In the genomic region with DNA sequence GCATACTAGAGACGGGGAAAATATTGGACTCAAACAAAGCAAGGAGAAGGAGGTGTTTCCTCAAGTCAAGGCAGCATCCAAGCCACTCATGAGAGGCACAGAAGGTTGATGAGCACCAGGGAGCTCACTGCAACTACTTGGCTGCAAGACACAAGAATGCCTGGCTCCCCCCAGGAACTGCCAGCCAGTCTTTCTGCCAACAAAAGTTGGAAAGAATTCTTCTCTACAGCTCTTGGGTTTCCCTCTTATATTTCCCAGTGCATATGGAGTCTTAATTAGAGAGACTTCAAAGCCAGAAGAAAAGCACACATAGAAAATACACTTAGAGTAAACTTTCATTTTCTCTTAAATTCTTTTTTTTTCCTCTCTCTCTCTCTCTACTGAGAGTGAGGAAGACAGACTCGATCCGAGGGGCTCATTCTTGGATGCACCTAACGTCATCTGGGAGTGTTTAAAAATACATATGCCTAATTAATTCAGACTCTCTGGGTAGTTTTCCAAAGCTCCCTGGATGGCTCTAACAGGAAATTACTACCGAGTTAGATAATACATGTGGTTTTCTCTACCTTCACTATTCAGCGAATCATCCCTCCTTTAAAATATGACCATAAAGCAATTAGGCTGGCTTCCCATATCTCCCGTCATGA, we compare ENCODE assay signal across 16 mouse cellular contexts.
A peak's percentile ranks its signal among the peaks of the same experiment; 100 is the strongest.
DNase-seq lines count a peak whose midpoint lies in the region; ATAC-seq lines count a peak whose summit lies in the region.
"Had no signal": no experiment of that assay in that cellular context is flagged by ENCODE, and none has a peak within 500 bp of the region (broad histone marks: within the 10 kb centered on the region; RNA-seq: fewer than 3 reads in every experiment).

No protein-coding gene starts in this region.

- no peaks in the 10 kb centered on the region for H3K27me3 ChIP-seq in liver, embryonic 12.5 days (replicated peaks)
- H3K27me3 ChIP-seq: CH12.LX; embryonic facial prominence, embryonic 12.5 days; hindbrain, embryonic 15.5 days; liver, embryonic 13.5 days had no signal

- H3K9ac ChIP-seq in liver, embryonic 12.5 days = no peak overlapping the region
- H3K9ac ChIP-seq: embryonic facial prominence, embryonic 12.5 days; hindbrain, embryonic 15.5 days; liver, embryonic 13.5 days had no signal

- H3K27ac ChIP-seq in liver, embryonic 12.5 days = no peak overlapping the region
- H3K27ac ChIP-seq: embryonic facial prominence, embryonic 12.5 days; hindbrain, embryonic 15.5 days; liver, embryonic 13.5 days had no signal

- WGBS in liver, embryonic 12.5 days (ENCODE audit: insufficient replicate concordance) = 48% methylated on average over 7 of the region's 7 CpGs

- ATAC-seq in liver, embryonic 12.5 days = no peak

- DNase-seq in cerebellum, postnatal 10 days = peak; percentile 46 to 70
- DNase-seq in cerebellum, postnatal 36 days = no peak
- peak; percentile 7 to 22 for DNase-seq in layer of hippocampus, adult 18-20 months (ENCODE audit: low spot score in 2 of 2)
- DNase-seq in layer of hippocampus, adult 9-10 months (ENCODE audit: low spot score) = no peak
- peak; percentile 28 to 52 for DNase-seq in frontal cortex, adult 2 months (ENCODE audit: extremely low spot score in 1 of 2, low spot score in 1 of 2)
- peak; percentile 64 to 74 for DNase-seq in right cerebral cortex, postnatal 10 days (ENCODE audit: low spot score in 2 of 2)
- no peak for DNase-seq in heart, postnatal 4 days
- DNase-seq: cerebellum, adult 9-10 months; heart, adult 18-20 months; liver, embryonic 13.5 days; lung, postnatal 10 days had no signal

- H3K9me3 ChIP-seq in liver, embryonic 12.5 days (replicated peaks) = no peaks in the 10 kb centered on the region
- H3K9me3 ChIP-seq: embryonic facial prominence, embryonic 12.5 days; hindbrain, embryonic 15.5 days; liver, embryonic 13.5 days had no signal

- no peaks in the 10 kb centered on the region for H3K36me3 ChIP-seq in liver, embryonic 12.5 days
- H3K36me3 ChIP-seq: embryonic facial prominence, embryonic 12.5 days; hindbrain, embryonic 15.5 days; liver, embryonic 13.5 days had no signal

- H3K4me3 ChIP-seq in liver, embryonic 12.5 days = no peak overlapping the region
- H3K4me3 ChIP-seq: embryonic facial prominence, embryonic 12.5 days; hindbrain, embryonic 15.5 days; liver, embryonic 13.5 days; myocyte had no signal

- no peak overlapping the region for H3K4me2 ChIP-seq in liver, embryonic 12.5 days
- H3K4me2 ChIP-seq: embryonic facial prominence, embryonic 12.5 days; hindbrain, embryonic 15.5 days; liver, embryonic 13.5 days had no signal

- H3K4me1 ChIP-seq in liver, embryonic 12.5 days = no peaks in the 10 kb centered on the region
- H3K4me1 ChIP-seq: embryonic facial prominence, embryonic 12.5 days; liver, embryonic 13.5 days had no signal

Comparison
In these comparisons a context has a peak if more than half of its experiments do, and no peak if none do; other contexts are left out.
1. DNase-seq: peak in cerebellum, postnatal 10 days (2 of 2), layer of hippocampus, adult 18-20 months (2 of 2), frontal cortex, adult 2 months (2 of 2) and right cerebral cortex, postnatal 10 days (2 of 2); none in cerebellum, postnatal 36 days (0 of 2), layer of hippocampus, adult 9-10 months (single experiment) and heart, postnatal 4 days (single experiment).